Mouse (Mus musculus): ENCODE results near the gene Akap8l. TPM values are rescaled to one million over a fixed set of nuclear protein-coding genes. Genes with fewer than 3 reads are reported as not detected.

Akap8l gene
- total RNA-seq, 2 experiments from 2014 or later: 31.6 to 65.8 TPM

DNA sequence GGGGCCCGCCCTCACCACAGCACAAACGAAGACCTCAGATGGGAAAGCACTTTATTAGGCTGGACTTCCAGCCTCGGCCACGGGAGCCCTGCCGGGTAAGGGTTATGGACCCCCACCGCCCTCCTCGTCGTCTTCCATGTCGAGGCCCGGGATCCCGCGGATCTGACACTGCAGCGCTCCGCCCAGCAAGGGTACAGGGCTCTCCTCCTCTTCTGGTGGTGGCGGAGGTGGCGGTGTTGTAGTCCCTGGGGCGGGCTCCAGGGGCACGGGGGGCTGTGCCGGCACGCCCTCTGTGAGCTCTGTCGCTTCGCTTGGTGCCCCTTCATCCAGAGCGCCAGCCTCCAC, 29.0 kb downstream of the Akap8l start:
- ATAC-seq (replicated peaks; ENCODE audit: poor library complexity, severe bottlenecking): peak; percentile 72

DNA sequence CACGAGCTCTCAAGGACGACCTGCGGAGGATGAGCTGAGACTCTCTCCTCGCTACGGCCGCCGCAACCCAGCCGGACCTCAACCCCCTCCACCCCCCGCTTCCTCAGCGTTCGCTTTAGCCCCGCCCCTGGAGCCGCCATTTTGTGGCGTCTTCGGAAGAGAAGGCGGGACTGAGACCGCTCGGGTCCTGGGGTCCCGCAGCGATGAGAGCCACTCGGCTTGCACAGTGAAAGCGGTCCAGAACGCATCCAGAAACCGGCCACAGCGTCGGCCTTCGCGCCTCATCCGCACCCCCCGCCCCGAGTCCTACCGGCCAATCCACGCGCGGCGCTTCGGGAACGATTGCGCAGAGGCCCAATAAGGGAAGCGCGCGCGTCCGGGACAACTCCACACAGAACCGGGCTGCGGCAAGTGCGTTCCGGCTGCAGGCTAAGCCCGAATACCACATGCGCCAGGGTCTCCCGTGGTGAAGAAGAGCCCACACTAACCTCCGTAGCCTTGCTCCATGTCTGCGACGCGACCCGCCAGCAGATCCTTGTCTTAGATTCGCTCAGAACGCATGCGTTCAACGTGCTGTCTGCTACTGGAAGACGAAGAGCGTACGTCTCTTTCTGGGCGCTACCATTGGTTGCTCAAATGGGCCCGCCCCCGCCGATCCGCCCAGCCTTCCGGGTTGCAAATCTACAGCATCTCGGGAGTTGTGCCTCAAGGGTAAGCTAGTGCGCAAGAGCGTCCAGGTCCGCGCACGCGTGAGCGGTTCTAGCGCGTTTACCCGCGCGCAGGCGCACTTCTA, 29.6 kb downstream of the Akap8l start, which contains the start of gene Akap8:
Gene Akap8 (minus strand): TSS at position 642 of the 793 bp plus-strand sequence.
- peak; percentile 85 for ATAC-seq (replicated peaks; ENCODE audit: poor library complexity, severe bottlenecking)

DNA sequence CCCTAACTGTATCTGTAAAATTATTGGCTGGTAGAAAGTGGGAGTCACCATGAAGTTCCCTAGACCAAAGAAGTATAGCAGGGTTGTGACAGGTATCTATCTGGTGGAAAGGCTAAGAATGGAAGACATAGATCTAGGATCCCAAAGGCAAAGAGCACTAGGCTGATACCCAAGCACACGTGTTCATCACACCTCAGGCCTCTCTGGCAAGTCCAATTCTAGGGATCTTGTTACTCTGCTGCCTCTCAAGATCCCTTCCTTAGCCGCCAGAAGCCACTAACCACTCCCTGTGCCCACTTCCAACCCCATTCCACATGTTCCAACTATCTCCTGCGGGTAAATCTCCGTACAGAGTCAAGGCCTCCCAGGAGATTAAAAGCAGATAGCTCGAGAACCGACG, 30.5 kb downstream of the Akap8l start:
- ATAC-seq (replicated peaks; ENCODE audit: poor library complexity, severe bottlenecking): no peak

DNA sequence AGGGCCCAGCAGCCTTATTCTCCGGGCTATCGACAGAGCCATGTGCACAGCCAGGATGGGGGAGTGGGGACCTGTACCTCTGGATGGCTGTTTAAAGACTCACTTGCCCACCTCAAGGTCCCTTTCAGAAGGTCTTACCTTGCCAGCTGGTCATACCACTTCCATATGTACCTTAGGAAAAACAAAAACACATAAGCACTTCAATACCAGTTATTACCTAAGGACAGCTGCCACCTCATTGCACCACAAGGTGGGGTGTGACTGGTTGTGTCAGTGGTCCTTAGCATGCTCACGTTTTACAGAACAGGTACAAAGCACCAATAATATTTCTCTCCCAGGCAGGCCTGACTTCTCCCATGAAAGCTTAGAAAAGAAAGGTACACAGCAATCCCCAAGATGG, 32.7 kb downstream of the Akap8l start:
- ATAC-seq (replicated peaks; ENCODE audit: poor library complexity, severe bottlenecking): no peak

DNA sequence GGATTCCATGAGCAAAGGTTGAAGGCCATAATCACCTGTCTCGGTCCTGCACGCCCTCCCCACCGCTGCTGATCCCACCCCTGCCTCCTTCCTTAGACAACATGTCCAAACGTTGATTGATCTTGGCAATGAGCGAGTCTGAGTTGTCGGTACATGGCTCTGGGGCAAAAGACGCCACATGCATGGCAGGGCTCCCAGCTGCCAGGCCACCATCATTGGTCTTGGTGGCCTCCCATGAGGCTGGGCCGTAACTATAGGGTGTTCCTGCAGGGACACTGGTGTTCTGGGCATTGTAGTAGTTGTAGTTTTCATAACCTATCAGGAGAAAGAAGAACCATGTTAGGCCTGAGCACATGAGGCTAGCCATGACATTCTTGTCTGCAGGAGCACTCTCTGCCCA, 33.4 kb downstream of the Akap8l start:
- ATAC-seq (replicated peaks; ENCODE audit: poor library complexity, severe bottlenecking): no peak

DNA sequence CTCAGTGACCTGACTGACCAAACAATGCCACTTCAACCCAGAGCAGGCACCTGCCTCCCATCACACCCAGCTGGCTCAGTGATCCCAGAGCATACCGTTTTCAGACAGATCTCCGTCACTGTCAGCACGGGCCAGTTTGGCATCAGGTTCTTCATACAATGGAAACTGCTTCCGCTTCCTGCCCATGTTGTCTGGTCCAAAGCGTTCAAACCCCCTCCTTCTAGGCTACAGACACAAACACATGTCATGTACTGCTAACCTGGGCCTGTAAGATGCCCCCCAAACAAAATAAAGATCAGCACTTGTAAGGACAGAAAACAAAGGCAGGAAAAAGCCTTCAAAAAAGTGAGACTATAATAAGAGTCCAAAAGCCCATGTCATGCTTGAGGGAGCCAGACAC, 34.8 kb downstream of the Akap8l start:
- ATAC-seq (replicated peaks; ENCODE audit: poor library complexity, severe bottlenecking): no peak

DNA sequence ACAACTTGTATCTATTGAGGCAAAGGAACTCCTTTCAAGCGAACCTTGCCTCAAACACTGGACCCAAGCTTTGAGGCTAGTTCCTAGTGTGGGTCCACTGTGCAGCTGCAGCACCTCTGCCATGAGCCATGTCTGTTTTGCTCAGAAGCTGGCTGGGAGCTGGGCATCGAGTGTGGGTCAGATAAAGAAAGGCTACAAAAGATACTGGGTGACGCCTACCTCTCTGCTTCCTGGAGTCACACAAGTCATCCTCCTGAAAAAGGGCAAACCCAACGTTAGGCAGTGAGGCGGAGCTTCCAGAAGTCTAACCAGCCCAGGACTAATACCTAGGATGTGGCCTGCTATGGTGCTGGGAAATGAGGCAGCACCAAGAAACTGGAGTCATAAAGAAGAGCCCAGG, 36.5 kb downstream of the Akap8l start:
- ATAC-seq (replicated peaks; ENCODE audit: poor library complexity, severe bottlenecking): no peak

DNA sequence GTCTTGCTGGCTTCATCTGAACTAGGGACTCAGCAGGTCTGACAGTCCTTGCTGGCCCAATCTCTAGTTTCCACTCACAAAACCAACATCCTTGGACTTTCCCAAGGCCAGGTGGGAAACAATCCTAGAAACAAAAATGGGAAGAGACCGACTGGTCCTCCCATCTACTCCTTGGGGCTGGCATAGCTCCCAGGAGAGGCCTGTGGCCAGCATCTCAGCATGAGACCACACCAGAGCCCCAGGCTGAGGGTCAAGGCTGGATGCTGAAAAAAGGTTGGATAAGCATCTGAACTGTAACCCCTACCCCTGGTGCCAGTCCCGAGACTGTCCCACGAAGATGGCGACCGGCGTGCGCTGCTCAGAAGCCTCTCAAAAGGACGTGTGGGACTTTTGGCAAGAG, 37.6 kb downstream of the Akap8l start:
- no peak for ATAC-seq (replicated peaks; ENCODE audit: poor library complexity, severe bottlenecking)

DNA sequence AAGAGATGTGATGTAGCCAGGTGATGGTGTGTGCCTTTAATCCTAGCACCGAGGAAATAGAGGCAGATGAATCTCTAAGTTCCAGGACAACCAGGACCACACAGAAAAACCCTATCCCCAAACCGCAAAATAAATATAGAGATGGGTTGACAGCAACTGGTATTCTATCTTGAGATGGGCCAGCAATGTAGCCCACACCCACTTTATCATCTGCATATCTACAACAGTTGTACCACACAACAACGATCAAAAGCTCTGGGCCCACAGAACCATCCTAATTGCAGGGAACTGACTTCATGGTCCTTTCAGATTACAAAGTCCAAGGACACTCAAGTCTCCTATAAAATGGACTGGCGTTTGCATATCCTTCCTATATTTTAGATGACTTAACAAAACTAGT, 42.4 kb downstream of the Akap8l start:
- ATAC-seq (replicated peaks; ENCODE audit: poor library complexity, severe bottlenecking): no peak

DNA sequence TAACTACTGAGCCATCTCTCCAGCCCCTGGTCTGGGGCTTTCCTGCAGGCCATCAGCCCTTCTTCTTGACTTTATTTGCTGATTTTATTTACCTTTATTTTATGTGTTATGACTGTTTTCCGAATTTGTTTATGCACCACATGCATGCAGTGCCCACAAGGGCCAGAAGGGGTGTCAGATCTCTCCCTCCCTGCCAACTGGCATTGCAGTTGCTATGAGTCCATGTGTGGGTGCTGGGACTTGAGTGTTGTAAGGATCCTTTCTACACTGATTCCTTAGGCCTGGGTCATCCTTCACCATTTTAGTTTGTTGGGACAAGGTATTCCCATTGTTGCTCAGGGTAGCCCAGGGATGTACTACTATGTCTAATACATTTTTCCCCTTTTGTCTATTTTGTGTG, 52.3 kb downstream of the Akap8l start:
- ATAC-seq (replicated peaks; ENCODE audit: poor library complexity, severe bottlenecking): no peak

DNA sequence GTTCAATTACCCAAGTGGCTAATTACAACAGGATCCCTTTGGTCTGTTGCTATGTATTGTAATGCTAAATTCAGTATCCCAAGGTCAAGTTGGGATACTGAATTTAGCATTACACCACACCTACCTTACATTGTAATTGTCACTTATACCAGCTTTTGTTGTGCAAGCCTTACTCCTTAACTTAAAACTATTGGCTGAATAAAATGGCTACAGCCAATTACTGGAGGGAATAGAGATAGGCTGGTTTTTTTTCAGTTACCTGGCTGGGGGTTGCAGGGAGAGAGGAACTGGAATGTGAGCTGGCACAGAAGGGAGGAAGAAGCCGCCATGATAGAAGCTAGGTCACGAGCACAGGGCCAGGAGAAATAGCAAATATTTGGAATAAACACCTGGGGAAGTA, 54.5 kb downstream of the Akap8l start:
- ATAC-seq (replicated peaks; ENCODE audit: poor library complexity, severe bottlenecking): no peak

DNA sequence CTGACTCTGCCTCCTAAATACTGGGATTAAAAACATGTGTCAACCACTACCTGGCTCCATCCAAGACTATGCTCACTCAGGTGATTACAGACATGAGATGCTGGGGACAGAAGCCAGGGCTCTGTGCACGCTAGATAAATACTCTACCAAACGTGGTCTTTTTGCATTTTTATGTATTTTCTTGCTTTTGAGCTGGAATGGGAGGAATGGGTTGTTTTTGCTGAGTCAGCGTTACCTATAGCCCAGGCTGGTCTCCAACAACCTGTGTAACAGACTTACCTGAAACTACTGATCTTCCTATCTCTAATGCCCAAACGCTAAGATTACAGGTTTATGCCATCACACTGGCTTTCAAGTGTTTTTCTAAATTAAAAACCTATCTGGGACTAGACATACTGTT, 55.2 kb downstream of the Akap8l start:
- ATAC-seq (replicated peaks; ENCODE audit: poor library complexity, severe bottlenecking): no peak

DNA sequence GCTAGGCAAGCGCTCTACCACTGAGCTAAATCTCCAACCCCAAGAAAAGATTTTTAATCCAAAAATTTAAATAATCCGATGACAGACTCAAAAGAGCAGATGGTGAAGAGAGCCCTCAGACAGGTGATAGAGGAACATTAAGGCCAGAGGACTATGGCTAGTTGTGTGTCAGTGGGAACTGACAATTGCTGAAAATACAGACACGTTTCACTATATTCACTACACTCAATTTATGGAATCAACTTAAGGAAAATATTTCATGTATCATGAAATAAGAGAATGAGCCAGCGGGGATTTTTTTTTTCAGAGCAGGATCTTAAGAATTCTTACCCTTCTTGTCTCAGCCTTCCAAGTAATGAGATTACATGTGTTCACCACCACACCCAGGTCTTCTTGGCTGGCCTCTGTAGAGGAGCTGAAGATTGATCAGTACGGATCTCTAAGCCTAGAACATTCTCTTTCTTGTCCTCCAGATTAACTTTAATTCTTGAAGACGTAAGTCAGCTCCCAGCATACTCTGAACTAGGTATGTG, 65.2 kb downstream of the Akap8l start:
- no peak for ATAC-seq (replicated peaks; ENCODE audit: poor library complexity, severe bottlenecking)

DNA sequence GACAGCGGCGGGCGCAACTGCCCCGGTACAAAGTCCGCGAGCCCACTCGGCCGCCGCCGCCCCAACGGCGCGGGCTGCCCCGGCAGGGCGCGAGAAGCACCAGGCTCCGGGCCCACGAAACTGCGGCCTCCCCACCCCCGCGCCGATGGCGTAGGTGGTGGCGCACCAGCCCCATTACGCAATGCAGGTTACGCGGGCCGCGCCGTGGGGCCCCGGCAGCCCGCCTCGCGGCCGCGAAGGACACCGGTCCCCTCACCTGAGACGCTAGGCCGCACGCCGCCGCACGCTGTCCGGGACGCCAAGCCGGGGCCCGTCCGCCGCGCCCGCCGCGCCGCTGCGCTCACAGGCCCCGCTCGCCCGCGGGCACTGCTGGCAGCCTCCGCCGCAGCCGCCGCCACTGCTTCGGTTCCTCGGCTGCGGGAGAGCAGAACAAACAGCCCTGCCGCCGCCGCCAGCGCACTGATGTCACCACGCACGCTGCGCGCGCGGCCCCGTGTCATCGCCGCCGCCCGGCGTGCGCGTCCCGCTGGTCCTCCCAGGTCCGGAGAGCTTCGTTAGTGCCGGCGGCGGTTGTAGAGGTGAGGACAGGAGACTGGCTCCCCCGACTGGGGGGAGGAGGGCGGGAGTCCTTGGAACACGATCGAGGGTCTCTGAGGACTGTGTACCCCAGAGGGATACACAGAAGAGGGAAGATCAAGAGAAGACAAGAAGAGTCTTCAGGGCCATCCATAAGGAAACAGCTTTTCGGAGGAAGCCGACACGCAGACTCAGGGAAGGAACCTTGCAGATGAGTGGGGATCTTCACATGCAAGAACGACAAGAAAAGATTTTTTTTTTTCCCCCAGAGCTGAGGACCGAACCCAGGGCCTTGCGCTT, 65.9 kb downstream of the Akap8l start, which contains the start of gene Brd4:
Gene Brd4 (minus strand): TSS at position 461 of the 876 bp plus-strand sequence.
- peak; percentile 60 for ATAC-seq (replicated peaks; ENCODE audit: poor library complexity, severe bottlenecking)

DNA sequence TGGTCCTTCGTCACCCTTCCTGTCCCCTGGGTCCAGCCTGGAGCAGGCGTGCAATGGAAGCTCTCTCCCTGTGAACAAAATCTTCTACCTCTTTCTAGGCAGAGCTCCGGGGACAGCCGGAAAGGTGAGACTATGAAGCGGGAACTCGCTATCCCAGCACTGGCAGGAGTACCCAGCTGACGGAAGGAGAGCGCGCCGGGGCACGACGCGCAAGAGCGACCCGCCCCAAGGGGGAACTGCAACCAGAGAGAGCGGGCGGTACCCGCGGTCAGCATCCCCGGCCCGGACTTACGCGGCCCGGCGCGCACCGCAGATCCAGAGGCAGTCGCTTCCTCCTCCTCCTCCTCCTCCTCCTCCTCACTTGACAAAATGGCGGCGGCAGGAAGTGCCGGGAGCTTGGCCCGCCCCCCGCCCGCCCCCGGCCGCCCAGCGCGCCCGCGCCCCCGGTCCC, 66.6 kb downstream of the Akap8l start:
- peak; percentile 82 for ATAC-seq (replicated peaks; ENCODE audit: poor library complexity, severe bottlenecking)

DNA sequence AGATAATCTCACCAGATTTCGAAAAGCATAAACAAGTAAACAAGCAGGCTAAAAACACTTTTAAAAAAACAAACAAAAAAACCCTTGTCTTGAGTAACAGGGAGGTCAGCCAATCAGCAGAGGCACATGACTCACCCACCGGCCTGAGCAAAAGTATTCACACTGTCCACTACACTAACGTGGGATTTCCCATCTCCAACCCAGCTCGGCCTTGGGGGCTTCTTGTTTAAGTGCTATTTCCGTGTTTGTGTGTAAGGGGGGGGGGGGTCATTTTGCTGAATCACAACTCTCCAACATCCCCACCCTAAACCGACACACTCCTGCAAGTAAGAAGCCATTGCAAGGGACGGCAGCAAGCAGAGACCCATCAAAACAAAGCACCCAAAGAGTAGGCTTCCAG, 67.1 kb downstream of the Akap8l start:
- ATAC-seq (replicated peaks; ENCODE audit: poor library complexity, severe bottlenecking): peak; percentile 18

DNA sequence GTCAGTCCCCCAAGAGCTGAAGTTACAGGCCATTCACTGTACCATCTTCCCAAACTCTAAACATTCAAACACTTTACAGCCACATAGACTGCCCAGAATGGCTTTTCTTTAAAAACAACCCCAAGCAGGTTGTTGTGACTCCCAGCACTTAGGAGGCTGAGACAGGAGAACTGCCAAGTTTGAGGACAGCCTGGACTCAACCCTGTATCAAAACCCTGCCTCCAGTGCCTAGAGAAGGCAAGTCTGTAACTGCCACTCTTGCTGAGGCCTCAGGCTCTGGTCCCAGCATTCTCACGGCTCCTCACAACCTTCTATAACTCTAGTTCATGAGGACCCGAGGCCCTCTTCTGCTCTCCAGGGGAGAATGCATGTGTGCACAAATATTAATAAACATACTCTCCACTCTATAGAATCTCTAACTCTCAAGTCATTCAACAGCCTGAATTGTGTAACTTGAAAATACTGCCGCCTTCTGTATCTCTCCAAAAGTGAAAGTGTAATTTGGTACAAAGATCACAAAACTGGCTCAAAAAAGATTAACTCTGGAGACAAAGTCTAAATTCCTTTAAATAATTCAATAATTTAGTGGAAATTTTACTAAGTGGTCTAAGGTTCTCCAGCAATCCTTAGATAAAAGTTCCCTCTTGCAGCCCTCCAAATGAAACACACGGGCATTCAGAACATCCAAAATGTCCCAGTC, 68.6 kb downstream of the Akap8l start:
- no peak for ATAC-seq (replicated peaks; ENCODE audit: poor library complexity, severe bottlenecking)

DNA sequence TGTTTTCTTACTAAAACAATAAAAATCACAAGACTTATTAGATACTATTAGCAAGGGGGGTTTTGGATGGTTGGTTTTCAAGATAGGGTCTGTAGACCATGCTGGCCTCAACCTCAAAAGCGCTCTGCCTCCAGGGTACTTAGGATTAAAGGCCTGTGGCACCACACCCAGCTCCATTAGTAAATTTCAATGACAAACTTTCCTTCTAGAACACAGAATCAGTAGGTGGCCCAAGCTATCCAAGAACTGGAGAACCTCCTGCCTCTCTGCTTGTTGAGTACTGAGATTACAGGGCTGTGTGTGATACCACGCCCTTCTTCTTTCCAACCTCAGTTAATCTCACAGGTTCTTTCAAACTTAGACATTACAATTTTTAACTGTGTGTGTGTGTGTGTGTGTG, 69.3 kb downstream of the Akap8l start:
- no peak for ATAC-seq (replicated peaks; ENCODE audit: poor library complexity, severe bottlenecking)

DNA sequence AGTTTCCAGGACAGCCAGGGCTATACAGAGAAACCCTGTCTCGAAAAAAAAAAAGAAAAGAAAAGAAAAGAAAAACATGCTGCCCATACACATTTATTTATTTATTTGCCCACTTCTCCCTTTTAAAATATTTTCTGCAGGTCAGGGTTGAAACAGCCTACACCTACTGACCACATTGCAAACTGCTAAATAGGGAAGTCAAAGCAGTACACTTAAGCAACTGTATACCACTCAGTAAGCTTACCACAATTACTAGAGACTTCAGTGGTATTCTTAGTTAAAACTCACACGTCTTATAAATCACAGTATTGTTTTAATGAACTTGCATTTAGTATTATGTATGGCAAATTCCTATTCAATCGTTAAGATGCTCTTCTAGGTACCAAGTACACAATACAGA, 69.8 kb downstream of the Akap8l start:
- ATAC-seq (replicated peaks; ENCODE audit: poor library complexity, severe bottlenecking): peak; percentile 57

DNA sequence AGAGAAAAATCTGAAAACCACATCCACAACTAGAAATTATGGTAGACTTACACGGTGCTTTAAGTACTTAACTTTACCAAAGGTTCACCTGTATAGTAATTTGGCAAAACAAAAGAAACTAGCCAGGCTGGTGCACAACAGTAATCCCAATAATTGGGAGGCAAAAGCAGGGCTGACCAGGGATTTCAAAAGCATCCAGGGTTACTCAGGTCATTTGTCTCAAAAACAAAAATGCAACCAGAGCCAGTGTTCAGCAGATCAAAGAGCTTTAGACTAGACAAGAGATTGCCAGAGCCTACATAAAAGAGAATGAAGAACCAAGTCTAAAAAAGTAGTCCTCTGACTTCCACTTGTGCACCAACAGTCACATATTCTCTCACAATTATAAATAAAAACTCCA, 73.2 kb downstream of the Akap8l start:
- no peak for ATAC-seq (replicated peaks; ENCODE audit: poor library complexity, severe bottlenecking)

DNA sequence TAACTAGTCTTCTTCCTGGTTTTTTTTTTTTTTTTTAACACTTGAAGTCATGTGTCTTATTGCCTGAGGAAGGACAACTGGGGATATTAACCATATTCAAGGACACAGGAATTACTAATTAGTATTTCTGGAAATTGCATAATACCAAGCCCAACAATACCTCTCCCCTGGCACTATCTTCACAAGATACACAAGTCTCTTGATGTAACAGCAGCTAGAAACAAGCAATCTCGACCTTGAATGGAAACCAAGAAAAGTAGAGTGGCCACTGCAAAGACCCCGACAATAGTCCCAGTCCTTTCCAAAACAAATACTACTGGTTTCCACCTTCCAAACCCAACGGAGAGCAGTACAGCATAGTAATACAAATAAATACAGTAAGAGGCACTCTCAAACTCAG, 74.8 kb downstream of the Akap8l start:
- ATAC-seq (replicated peaks; ENCODE audit: poor library complexity, severe bottlenecking): peak; percentile 62
